Mouse (Mus musculus) midbrain, postnatal 0 days (tissue): ENCODE data around the gene Zmynd12. TPM values are rescaled to one million over a fixed set of nuclear protein-coding genes. Genes with fewer than 3 reads are reported as not detected.

Experiments
- ATAC-seq: fragments of 200-750 bp; cut with Nextera tagmentation; 2 replicates; pipeline ENCODE4 v1.8.0; 2017; ENCODE audit warnings: moderate number of reproducible peaks, mild to moderate bottlenecking, moderate TSS enrichment, moderate library complexity; ENCODE audit not compliant: low FRiP score
- DNase-seq: peaks from one replicate; pipeline ENCODE4 v3.0.0-alpha.2; 2015; ENCODE audit warnings: low spot score
- H3K27ac ChIP-seq: fragments of 300-500 bp; sonication (generic); 2 replicates; pipeline ENCODE4 v1.5.1; 2014; ENCODE audit warnings: low read depth, mild to moderate bottlenecking, low read length, mixed read lengths
- H3K27me3 ChIP-seq: fragments of 300-500 bp; sonication (generic); 2 replicates; pipeline ENCODE4 v1.6.1; 2014; ENCODE audit warnings: low read length, control low read depth, mixed read lengths; ENCODE audit not compliant: insufficient read depth
- H3K36me3 ChIP-seq: fragments of 300-500 bp; sonication (generic); 2 replicates; pipeline ENCODE4 v1.6.1; 2014; ENCODE audit warnings: low read length, control low read depth, mixed read lengths; ENCODE audit not compliant: insufficient read depth
- H3K4me1 ChIP-seq: fragments of 300-500 bp; sonication (generic); 2 replicates; pipeline ENCODE4 v1.6.1; 2014; ENCODE audit warnings: mild to moderate bottlenecking, control low read depth, antibody characterized with exemption, low read length, mixed read lengths; ENCODE audit not compliant: insufficient read depth
- H3K4me2 ChIP-seq: fragments of 300-500 bp; sonication (generic); 2 replicates; pipeline ENCODE4 v1.6.1; 2014; ENCODE audit warnings: low read depth, mild to moderate bottlenecking, low read length, mixed read lengths; ENCODE audit not compliant: poor library complexity, severe bottlenecking
- H3K4me3 ChIP-seq: fragments of 300-500 bp; sonication (generic); 2 replicates; pipeline ENCODE4 v1.5.1; 2014; ENCODE audit warnings: low read depth, mild to moderate bottlenecking, low read length, moderate library complexity
- H3K9ac ChIP-seq: fragments of 300-500 bp; sonication (generic); replicated peaks from 2 replicates; pipeline ENCODE4 v1.6.1; 2014; ENCODE audit warnings: mild to moderate bottlenecking, low read length, moderate library complexity, mixed read lengths; ENCODE audit not compliant: poor library complexity, severe bottlenecking
- H3K9me3 ChIP-seq: fragments of 300-500 bp; sonication (generic); 2 replicates; pipeline ENCODE4 v1.6.1; 2016; ENCODE audit warnings: low read length, control low read depth
- CTCF ChIP-seq: IDR thresholded peaks from 2 replicates; pipeline ENCODE4 v1.5.1; 2016; ENCODE audit warnings: antibody characterized with exemption, mild to moderate bottlenecking
- WGBS: fragments of 180-500 bp; shearing (Covaris S2); extraction: QIAGEN DNeasy Blood & Tissue Kit; methylation state at CpG from one replicate; pipeline ENCODE4 v1.1.7; 2014; 5-methylcytosine and 5-hydroxymethylcytosine counted together
- polyA plus RNA-seq: library from polyadenylated mRNA; unstranded; fragments of >200 nt; fragmentation: Nextera tagmentation; extraction: Ambion mirVana; gene quantifications from 2 replicates; pipeline ENCODE4 v1.2.1, GENCODE M21; 2015
- total RNA-seq: library from RNA; depleted of rRNA; stranded (reverse); fragments of >200 nt; gene quantifications from 2 replicates; pipeline ENCODE4 v1.2.3, GENCODE M21; 2014

The Zmynd12 gene
- total and polyA plus RNA-seq, 2 experiments from 2014 or later: 0.16 to 0.64 TPM

GRCm38 (mm10) chr4:119473150-119473549 lies 50.5 kb downstream of the Zmynd12 start:
- TF ChIP-seq CTCF: no peak
- no peak for ATAC-seq

GRCm38 (mm10) chr4:119483051-119483450 lies 60.4 kb downstream of the Zmynd12 start:
- Histone ChIP-seq H3K9me3 (no peaks in the 10 kb centered on the region), H3K4me3 (no peak overlapping the region), H3K36me3 (no peaks in the 10 kb centered on the region), H3K4me2 (no peak overlapping the region), H3K27me3 (no peaks in the 10 kb centered on the region), H3K9ac (no peak overlapping the region), H3K27ac (no peak overlapping the region), H3K4me1 (no peaks in the 10 kb centered on the region)
- DNase-seq (no peak), ATAC-seq (no peak)
- peak; percentile 26; the same call in 1 of the 2 replicates for TF ChIP-seq CTCF
- WGBS: 49% methylated on average over 9 of the region's 9 CpGs

More at GRCm38 (mm10) chr4:119473150-119473549, 50.5 kb downstream of the Zmynd12 start:
- H3K9ac ChIP-seq: no peak overlapping the region
- H3K36me3 ChIP-seq: peaks cover 3% of the 10 kb centered on the region; the same call in 1 of the 2 replicates
- no peaks in the 10 kb centered on the region for H3K9me3 ChIP-seq
- H3K4me1 ChIP-seq: no peaks in the 10 kb centered on the region
- H3K4me3 ChIP-seq: no peak overlapping the region
- no peak overlapping the region for H3K27ac ChIP-seq
- 64% methylated on average over 5 of the region's 5 CpGs for WGBS
- H3K27me3 ChIP-seq: no peaks in the 10 kb centered on the region
- no peak overlapping the region for H3K4me2 ChIP-seq
- no peak for DNase-seq

- DNase-seq: no peak
- no peak for TF ChIP-seq CTCF
- H3K9ac ChIP-seq: no peak overlapping the region
- H3K36me3 ChIP-seq: no peaks in the 10 kb centered on the region
- WGBS: 84% methylated on average over 7 of the region's 7 CpGs
- H3K4me3 ChIP-seq: no peak overlapping the region
- no peaks in the 10 kb centered on the region for H3K4me1 ChIP-seq
- no peaks in the 10 kb centered on the region for H3K27me3 ChIP-seq
- ATAC-seq: no peak
- H3K9me3 ChIP-seq: no peaks in the 10 kb centered on the region
- H3K27ac ChIP-seq: no peak overlapping the region
- H3K4me2 ChIP-seq: no peak overlapping the region
These were observed 62.3 kb downstream of the Zmynd12 start for GRCm38 (mm10) chr4:119484882-119485281.

- H3K27ac ChIP-seq: no peak overlapping the region
- 73% methylated on average over 10 of the region's 10 CpGs for WGBS
- TF ChIP-seq CTCF: no peak
- peaks cover 3% of the 10 kb centered on the region; the same call in 1 of the 2 replicates for H3K4me1 ChIP-seq
- H3K36me3 ChIP-seq: no peaks in the 10 kb centered on the region
- H3K4me2 ChIP-seq: no peak overlapping the region
- H3K9ac ChIP-seq: no peak overlapping the region
- no peaks in the 10 kb centered on the region for H3K9me3 ChIP-seq
- H3K27me3 ChIP-seq: no peaks in the 10 kb centered on the region
- DNase-seq (peak; percentile 70), ATAC-seq (no peak)
- H3K4me3 ChIP-seq: no peak overlapping the region
These were observed 67.1 kb downstream of the Zmynd12 start for GRCm38 (mm10) chr4:119489666-119490065.

- Histone ChIP-seq H3K4me3 (no peak overlapping the region), H3K4me2 (no peak overlapping the region)
These were observed 68.2 kb downstream of the Zmynd12 start for GRCm38 (mm10) chr4:119490806-119491205.

GRCm38 (mm10) chr4:119492291-119492932 lies 69.8 kb downstream of the Zmynd12 start, which contains the start of gene Rimkla:
TSS of gene Rimkla (minus strand) at chr4:119492628.
- peaks cover 3% of the 10 kb centered on the region; the same call in 1 of the 2 replicates for H3K4me1 ChIP-seq
- no peaks in the 10 kb centered on the region for H3K9me3 ChIP-seq
- TF ChIP-seq CTCF: no peak
- DNase-seq: peak; percentile 70
- ATAC-seq: peak; percentile 87
- peak within 1 kb of the TSS; percentile 84 for H3K4me2 ChIP-seq
- peak within 1 kb of the TSS; percentile 83 for H3K27ac ChIP-seq
- under 1% methylated on average over 62 of the region's 77 CpGs for WGBS
- no peaks in the 10 kb centered on the region for H3K27me3 ChIP-seq
- peak within 1 kb of the TSS; percentile 60 for H3K4me3 ChIP-seq
- H3K9ac ChIP-seq: peak within 1 kb of the TSS; percentile 71
- H3K36me3 ChIP-seq: no peaks in the 10 kb centered on the region

More at GRCm38 (mm10) chr4:119490806-119491205, 68.2 kb downstream of the Zmynd12 start:
- Histone ChIP-seq H3K27me3 (no peaks in the 10 kb centered on the region), H3K36me3 (no peaks in the 10 kb centered on the region), H3K9me3 (no peaks in the 10 kb centered on the region), H3K4me1 (peaks cover 3% of the 10 kb centered on the region; the same call in 1 of the 2 replicates), H3K9ac (no peak overlapping the region), H3K27ac (no peak overlapping the region)
- ATAC-seq (no peak), DNase-seq (peak; percentile 66)
- TF ChIP-seq CTCF: peak; percentile 72
- 85% methylated on average over 3 of the region's 3 CpGs for WGBS
